Mouse (Mus musculus): ENCODE measurements at regions not wholly inside any gene's neighbourhood (a gene's known extent, or its start where the extent isn't known, plus 50 kb on each side); places are given as distances from the start of the nearest gene placed in this dataset.

GRCm38 (mm10) chr16:29928291-29928690 is 135.9 kb upstream of the Hes1 start:
- TF ChIP-seq CTCF (IDR thresholded peaks at IDR 0.05; ENCODE audit: extremely low read depth, insufficient read depth, low read length) = no peak
- no peak for TF ChIP-seq POLR2A (IDR thresholded peaks at IDR 0.05; ENCODE audit: extremely low read depth, insufficient read depth, low read length)

Measured in cortical plate, adult 2 months (tissue).